Mouse (Mus musculus) left cerebral cortex, adult 9 months (tissue): ENCODE measurements around the gene Adamts17.

Experiments used
- DNase-seq, 2 experiments: peaks; one replicate each; pipeline ENCODE4 v3.0.0; 2022; ENCODE audit warnings: low spot score in 2 of 2

Adamts17 gene

GRCm38 (mm10) chr7:66846582-66846981, 7.0 kb downstream of the Adamts17 start:
- DNase-seq: no peak

- no peak for DNase-seq
Observed at GRCm38 (mm10) chr7:66847299-66847698, 7.8 kb downstream of the Adamts17 start.

GRCm38 (mm10) chr7:66849316-66849715, 9.8 kb downstream of the Adamts17 start:
- no peak for DNase-seq

GRCm38 (mm10) chr7:66852164-66852563, 12.6 kb downstream of the Adamts17 start:
- no peak for DNase-seq

GRCm38 (mm10) chr7:66857610-66858009, 18.1 kb downstream of the Adamts17 start:
- no peak for DNase-seq

- no peak for DNase-seq
Observed at GRCm38 (mm10) chr7:66858247-66859075, 18.9 kb downstream of the Adamts17 start.

GRCm38 (mm10) chr7:66859220-66859619, 19.7 kb downstream of the Adamts17 start:
- no peak for DNase-seq

- peak in 1 of 2 experiments; percentile 47 for DNase-seq
Observed at GRCm38 (mm10) chr7:66866944-66867718, 27.6 kb downstream of the Adamts17 start.

GRCm38 (mm10) chr7:66867719-66868501, 28.4 kb downstream of the Adamts17 start:
- DNase-seq: peak; percentile 32 to 65

- no peak for DNase-seq
Observed at GRCm38 (mm10) chr7:66871520-66871919, 32.0 kb downstream of the Adamts17 start.

GRCm38 (mm10) chr7:66871940-66872511, 32.5 kb downstream of the Adamts17 start:
- no peak for DNase-seq

- no peak for DNase-seq
Observed at GRCm38 (mm10) chr7:66873235-66873634, 33.7 kb downstream of the Adamts17 start.

- no peak for DNase-seq
Observed at GRCm38 (mm10) chr7:66891431-66891830, 51.9 kb downstream of the Adamts17 start.

- DNase-seq: no peak
Observed at GRCm38 (mm10) chr7:66892096-66892495, 52.6 kb downstream of the Adamts17 start.

GRCm38 (mm10) chr7:66902376-66902775, 62.8 kb downstream of the Adamts17 start:
- DNase-seq: no peak

- no peak for DNase-seq
Observed at GRCm38 (mm10) chr7:66903014-66903413, 63.5 kb downstream of the Adamts17 start.

GRCm38 (mm10) chr7:66905941-66906340, 66.4 kb downstream of the Adamts17 start:
- no peak for DNase-seq

GRCm38 (mm10) chr7:66912866-66913265, 73.3 kb downstream of the Adamts17 start:
- DNase-seq: no peak

- DNase-seq: no peak
Observed at GRCm38 (mm10) chr7:66923595-66923994, 84.1 kb downstream of the Adamts17 start.

- no peak for DNase-seq
Observed at GRCm38 (mm10) chr7:66924104-66924503, 84.6 kb downstream of the Adamts17 start.

- DNase-seq: no peak
Observed at GRCm38 (mm10) chr7:66929263-66929662, 89.7 kb downstream of the Adamts17 start.

- DNase-seq: no peak
Observed at GRCm38 (mm10) chr7:66931291-66931690, 91.8 kb downstream of the Adamts17 start.
